Comparison of ENCODE assay signal across 20 mouse cellular contexts in the genomic region with DNA sequence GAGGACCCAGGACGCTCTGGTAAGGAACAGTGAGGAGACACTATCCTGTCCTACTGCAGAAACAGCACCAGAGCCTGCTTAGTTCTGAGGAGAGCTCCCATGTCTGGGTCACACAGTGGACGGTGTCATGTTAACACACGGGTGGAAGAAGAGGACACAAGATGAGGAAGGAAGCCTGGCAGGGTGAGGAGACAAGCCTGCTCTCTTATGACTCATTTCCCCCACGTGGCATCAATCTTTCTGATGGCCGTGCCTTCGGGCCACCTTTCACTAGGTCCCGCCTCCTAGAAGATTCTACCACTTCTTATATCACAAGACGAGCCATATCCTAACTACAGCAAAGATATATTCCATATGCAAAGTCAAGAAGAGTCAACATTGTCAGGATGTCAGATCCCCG. TPM values are rescaled to one million over a fixed set of nuclear protein-coding genes. Genes with fewer than 3 reads are reported as not detected.
DNase-seq lines count a peak whose midpoint lies in the region; ATAC-seq and TF ChIP-seq lines count a peak whose summit lies in the region.
"Had no signal": no experiment of that assay in that cellular context is flagged by ENCODE, and none has a peak within 500 bp of the region (broad histone marks: within the 10 kb centered on the region; RNA-seq: fewer than 3 reads in every experiment).

No protein-coding gene starts in this region.

- TF ChIP-seq CTCF in MEL (IDR thresholded peaks at IDR 0.05 in 2 of 3, conservative IDR thresholded peaks at IDR 0.05 in 1 of 3; ENCODE audit: control insufficient read depth in 1 of 3, insufficient read depth in 1 of 3, low read depth in 2 of 3, low read length in 3 of 3, poor library complexity in 1 of 3, severe bottlenecking in 1 of 3) = no peak

- H3K4me3 ChIP-seq in MEL (ENCODE audit: control insufficient read depth in 1 of 2, insufficient read depth in 1 of 2, low read depth in 2 of 2, low read length in 2 of 2) = 0 out of 4 replicates have a peak overlapping the region, but pooled peaks of 1 of the 2 experiments have one; percentile 18
- H3K4me3 ChIP-seq: embryonic facial prominence, embryonic 12.5 days; forebrain, embryonic 15.5 days; heart, adult 2 months; heart, embryonic 12.5 days; hindbrain, embryonic 10.5 days; intestine, embryonic 15.5 days had no signal

- H3K9ac ChIP-seq in MEL (ENCODE audit: control insufficient read depth, low read depth, low read length, poor library complexity, severe bottlenecking) = peak overlapping the region; percentile 22
- H3K9ac ChIP-seq: embryonic facial prominence, embryonic 12.5 days; forebrain, embryonic 15.5 days; heart, embryonic 12.5 days; hindbrain, embryonic 14.5 days; intestine, embryonic 15.5 days had no signal

- TF ChIP-seq POLR2A in MEL (IDR thresholded peaks at IDR 0.05; ENCODE audit: control insufficient read depth in 1 of 2, insufficient read depth in 1 of 2, low read depth in 1 of 2, low read length in 2 of 2, poor library complexity in 1 of 2) = no peak

- H3K27ac ChIP-seq in MEL (ENCODE audit: control insufficient read depth, low read depth, low read length) = peak overlapping the region; percentile 22; the same call in 1 of the 2 replicates
- H3K27ac ChIP-seq: embryonic facial prominence, embryonic 12.5 days; forebrain, embryonic 15.5 days; heart, adult 2 months; hindbrain, embryonic 10.5 days; hindbrain, embryonic 14.5 days; intestine, embryonic 15.5 days had no signal

- peaks cover 0 to 19% of the 10 kb centered on the region in 2 experiments; a peak in 2 of 4 replicates for H3K36me3 ChIP-seq in MEL (ENCODE audit: control insufficient read depth in 1 of 2, insufficient read depth in 2 of 2, low read length in 2 of 2)
- H3K36me3 ChIP-seq: embryonic facial prominence, embryonic 12.5 days; forebrain, embryonic 15.5 days; heart, embryonic 12.5 days; hindbrain, embryonic 10.5 days; intestine, embryonic 15.5 days had no signal

- TF ChIP-seq EP300 in MEL (IDR thresholded peaks at IDR 0.05; ENCODE audit: low read depth in 1 of 2, low read length in 2 of 2) = no peak

- H3K9me3 ChIP-seq in MEL (replicated peaks; ENCODE audit: insufficient read depth, low read length) = no peaks in the 10 kb centered on the region
- H3K9me3 ChIP-seq: embryonic facial prominence, embryonic 12.5 days; forebrain, embryonic 15.5 days; heart, embryonic 12.5 days; hindbrain, embryonic 10.5 days; intestine, embryonic 15.5 days had no signal

- TF ChIP-seq RAD21 in MEL (IDR thresholded peaks at IDR 0.05; ENCODE audit: low read depth, low read length) = no peak

- H3K4me1 ChIP-seq in MEL (ENCODE audit: control insufficient read depth in 1 of 2, insufficient read depth in 2 of 2, low read length in 2 of 2) = peaks cover 13 to 16% of the 10 kb centered on the region in 2 experiments; a peak in 3 of 4 replicates
- H3K4me1 ChIP-seq: embryonic facial prominence, embryonic 12.5 days; forebrain, embryonic 15.5 days; intestine, embryonic 15.5 days had no signal

- H3K79me2 ChIP-seq in MEL (ENCODE audit: control insufficient read depth, insufficient read depth, low read length, poor library complexity) = 0 out of 2 replicates have a peak, but pooled peaks cover 1% of the 10 kb centered on the region

- H3K27me3 ChIP-seq in MEL (ENCODE audit: control insufficient read depth in 1 of 2, insufficient read depth in 2 of 2, low read length in 2 of 2) = no peaks in the 10 kb centered on the region
- H3K27me3 ChIP-seq: embryonic facial prominence, embryonic 12.5 days; forebrain, embryonic 15.5 days; heart, embryonic 12.5 days; intestine, embryonic 15.5 days had no signal

- peak; percentile 65 for ATAC-seq in granulocyte monocyte progenitor cell, adult 5-6 weeks (replicated peaks; ENCODE audit: poor library complexity, severe bottlenecking)
- ATAC-seq in neutrophil, adult 5-6 weeks (ENCODE audit: extremely low read depth, insufficient number of reproducible peaks, low FRiP score, poor library complexity, severe bottlenecking) = 0 out of 2 replicates have a peak, but pooled peaks have one; percentile 6
- ATAC-seq: activated CD4-positive, CD25-positive, alpha-beta regulatory T cell, adult 4 months; forebrain, embryonic 15.5 days; intestine, embryonic 15.5 days had no signal

- DNase-seq in heart, adult 11 months = peak; percentile 91
- DNase-seq in heart, adult 8-10 months (ENCODE audit: low spot score) = no peak
- peak; percentile 65 for DNase-seq in MEL (ENCODE audit: low read depth, low spot score)
- no peak for DNase-seq in retina, embryonic 14.5 days (ENCODE audit: low spot score)
- DNase-seq in ovary, postnatal 36 days (ENCODE audit: low spot score) = no peak
- DNase-seq in frontal cortex, postnatal 36 days (ENCODE audit: low spot score in 2 of 2) = no peak
- DNase-seq: adrenal gland, postnatal 14 days; cerebellum, adult 2 months; cerebellum, postnatal 10 days; gastrocnemius, postnatal 36 days; heart, adult 2 months had no signal

TF ChIP-seq in MEL, 35 proteins besides CTCF, POLR2A, EP300 and RAD21:
- no peak for TF ChIP-seq SIN3A (IDR thresholded peaks at IDR 0.05; ENCODE audit: low read length)
- TF ChIP-seq USF2 (IDR thresholded peaks at IDR 0.05; ENCODE audit: borderline replicate concordance in 1 of 2, insufficient read depth in 1 of 2, low read depth in 1 of 2, low read length in 2 of 2) = no peak
- no peak for TF ChIP-seq ELF1 (IDR thresholded peaks at IDR 0.05; ENCODE audit: low read depth, low read length)
- TF ChIP-seq MAX (IDR thresholded peaks at IDR 0.05; ENCODE audit: low read length) = peak; percentile 81
- TF ChIP-seq GABPA (IDR thresholded peaks at IDR 0.05; ENCODE audit: low read depth, low read length) = no peak
- TF ChIP-seq TCF12 (IDR thresholded peaks at IDR 0.05; ENCODE audit: low read depth, low read length) = no peak
- no peak for TF ChIP-seq RCOR1 (IDR thresholded peaks at IDR 0.05; ENCODE audit: low read depth, low read length)
- TF ChIP-seq NRF1 (IDR thresholded peaks at IDR 0.05; ENCODE audit: insufficient read depth, low read depth, low read length, poor library complexity, severe bottlenecking) = no peak
- no peak for TF ChIP-seq HCFC1 (IDR thresholded peaks at IDR 0.05; ENCODE audit: low read depth, low read length)
- TF ChIP-seq MYB (IDR thresholded peaks at IDR 0.05; ENCODE audit: low read depth, low read length) = no peak
- TF ChIP-seq KAT2A (conservative IDR thresholded peaks at IDR 0.05; ENCODE audit: low read depth, low read length) = no peak
- no peak for TF ChIP-seq TBP (IDR thresholded peaks at IDR 0.05; ENCODE audit: low read depth, low read length)
- 0 out of 2 replicates have a peak, but pooled peaks have one; percentile 46 for TF ChIP-seq JUND (IDR thresholded peaks at IDR 0.05; ENCODE audit: low read depth, low read length)
- TF ChIP-seq MEF2A (IDR thresholded peaks at IDR 0.05; ENCODE audit: extremely low read depth, insufficient replicate concordance, low read depth, low read length, poor library complexity, severe bottlenecking) = no peak
- TF ChIP-seq ZMIZ1 (IDR thresholded peaks at IDR 0.05; ENCODE audit: low read depth, low read length) = no peak
- no peak for TF ChIP-seq POLR2AphosphoS5 (IDR thresholded peaks at IDR 0.05; ENCODE audit: borderline replicate concordance, low read depth, low read length)
- TF ChIP-seq MAZ (IDR thresholded peaks at IDR 0.05; ENCODE audit: low read depth, low read length) = no peak
- TF ChIP-seq USF1 (IDR thresholded peaks at IDR 0.05; ENCODE audit: low read depth, low read length) = peak; percentile 66
- TF ChIP-seq GATA1 (IDR thresholded peaks at IDR 0.05; ENCODE audit: low read depth, low read length) = no peak
- TF ChIP-seq ETS1 (IDR thresholded peaks at IDR 0.05; ENCODE audit: low read depth, low read length) = no peak
- 0 out of 2 replicates have a peak, but pooled peaks have one; percentile 26 for TF ChIP-seq MYC (IDR thresholded peaks at IDR 0.05; ENCODE audit: low read depth, low read length)
- no peak for TF ChIP-seq TAL1 (IDR thresholded peaks at IDR 0.05; ENCODE audit: low read length)
- no peak for TF ChIP-seq UBTF (IDR thresholded peaks at IDR 0.05; ENCODE audit: borderline replicate concordance, insufficient read depth, low read depth, low read length)

RNA-seq across cellular contexts. Expression of gene Homer2, which starts 40.7 kb away (rescaled TPM):
- total RNA-seq in heart, adult 8-10 months (2022) = 100 to 1,000 TPM in 2 of 4 experiments, 10 to 100 TPM in 2; 87.9 to 110 (median 104) TPM
- total RNA-seq in MEL (2012; rRNA removed) = 18.4 and 19.4 TPM in 2 replicates
- polyA plus RNA-seq in MEL (2012; ENCODE audit: insufficient read depth in 1 of 2, insufficient read length in 2 of 2, low read depth in 1 of 2, low replicate concordance in 2 of 2, missing spikeins in 1 of 2) = 10 to 100 TPM in 1 of 2 experiments, not detected in 1; 39.0 TPM
- total RNA-seq in granulocyte monocyte progenitor cell, adult 5-6 weeks (2014; fragmentation: Nextera tagmentation) = 0.11 and 0.39 TPM in 2 replicates
- total RNA-seq in granulocyte monocyte progenitor cell, adult 5-6 weeks (2017) = 1.5 and 5.2 TPM in 2 replicates
- total RNA-seq in neutrophil, adult 5-6 weeks (2017) = not detected in 2 replicates

Comparison
In these comparisons a context has a peak if more than half of its experiments do, and no peak if none do; other contexts are left out.
1. DNase-seq: peak in heart, adult 11 months (single experiment) and MEL (single experiment); none in heart, adult 8-10 months (single experiment), retina, embryonic 14.5 days (single experiment), ovary, postnatal 36 days (single experiment) and frontal cortex, postnatal 36 days (0 of 2).